Mouse (Mus musculus): Measurements from ENCODE around the gene Tspan2. TPM values are rescaled to one million over a fixed set of nuclear protein-coding genes. Genes with fewer than 3 reads are reported as not detected.

Tspan2 gene
- polyA plus RNA-seq (2015; fragmentation: Nextera tagmentation; extraction: Ambion mirVana): 1.9 and 2.1 TPM in 2 replicates

DNA sequence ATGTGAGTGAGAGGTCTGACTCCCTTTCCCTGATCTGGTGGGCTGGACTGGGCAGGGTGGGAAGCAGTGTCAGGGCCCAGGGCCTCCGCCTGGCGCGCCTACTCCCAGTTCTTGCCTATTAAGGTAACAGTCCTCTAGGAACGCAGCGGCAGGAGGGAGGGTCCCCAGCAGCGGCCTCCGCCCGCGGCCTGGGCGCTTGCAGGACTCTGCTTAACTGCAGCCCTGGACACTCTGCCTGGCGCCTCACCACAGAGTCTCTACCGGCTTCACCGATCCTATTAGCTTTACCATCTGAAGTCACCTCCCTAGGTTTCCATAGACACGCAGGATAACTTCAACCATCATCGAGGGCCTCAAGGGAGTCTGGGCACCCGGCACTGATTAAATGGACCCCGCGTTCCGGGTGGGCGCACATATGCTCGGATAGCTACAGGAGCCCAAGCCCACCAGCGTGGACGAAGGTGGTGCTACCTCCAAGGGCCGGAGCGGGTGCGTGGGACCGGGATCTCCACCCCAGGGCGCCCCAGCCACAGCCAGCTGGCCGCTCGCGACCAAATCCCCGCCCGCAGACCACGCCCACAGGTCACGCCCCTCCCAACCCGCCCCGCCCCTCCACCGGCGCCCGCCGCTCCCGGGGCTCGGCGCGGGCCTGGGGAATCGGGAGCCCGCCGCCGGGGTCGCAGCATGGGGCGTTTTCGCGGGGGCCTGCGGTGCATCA is at the start of gene Tspan2:
TSS of gene Tspan2 (plus strand) at position 217 of the 718 bp plus-strand sequence.
- DNase-seq: peak; percentile 82
- H3K36me3 ChIP-seq (replicated peaks; ENCODE audit: insufficient read depth, low read length): no peaks in the 10 kb centered on the region
- H3K4me2 ChIP-seq (ENCODE audit: low read depth, low read length): peak within 1 kb of the TSS; percentile 93
- TF ChIP-seq EP300 (IDR thresholded peaks at IDR 0.05; ENCODE audit: low read depth): no peak
- no peak for TF ChIP-seq CTCF (IDR thresholded peaks at IDR 0.05; ENCODE audit: low read depth)
- peak within 1 kb of the TSS; percentile 55 for H3K27ac ChIP-seq (ENCODE audit: low read depth)
- H3K4me1 ChIP-seq (ENCODE audit: insufficient read depth): peaks cover 14% of the 10 kb centered on the region
- WGBS (ENCODE audit: insufficient replicate concordance): 3% methylated on average over 51 of the region's 54 CpGs
- H3K9me3 ChIP-seq (ENCODE audit: low read length): no peaks in the 10 kb centered on the region
- H3K4me3 ChIP-seq (ENCODE audit: low read depth, low read length): peak within 1 kb of the TSS; percentile 71
- peaks cover 22% of the 10 kb centered on the region for H3K27me3 ChIP-seq (ENCODE audit: insufficient read depth, low read length)
- ATAC-seq: peak; percentile 74
- H3K9ac ChIP-seq (replicated peaks): peak within 1 kb of the TSS; percentile 63

DNA sequence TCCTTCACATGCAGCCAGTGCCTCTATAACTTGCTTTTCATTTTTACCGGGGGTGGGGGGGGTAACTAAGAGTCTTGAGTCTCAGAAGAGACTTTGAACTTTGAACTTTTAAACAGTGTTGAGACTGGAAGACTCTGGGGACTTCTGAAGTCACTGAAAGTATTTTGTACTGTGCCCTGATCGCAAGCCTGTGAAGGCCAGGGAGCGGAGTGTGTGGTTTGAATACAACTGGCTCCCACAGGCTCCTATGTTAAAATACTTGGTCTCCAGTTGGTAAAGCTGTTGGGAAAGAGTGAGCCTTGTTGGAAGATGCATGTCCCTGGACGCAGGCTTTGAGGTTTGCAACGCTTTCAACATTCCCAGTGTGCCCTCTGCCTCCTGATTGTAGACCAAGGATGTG is 47.5 kb upstream of the Tspan2 start:
- WGBS (ENCODE audit: insufficient replicate concordance): 78% methylated on average over 5 of the region's 5 CpGs

DNA sequence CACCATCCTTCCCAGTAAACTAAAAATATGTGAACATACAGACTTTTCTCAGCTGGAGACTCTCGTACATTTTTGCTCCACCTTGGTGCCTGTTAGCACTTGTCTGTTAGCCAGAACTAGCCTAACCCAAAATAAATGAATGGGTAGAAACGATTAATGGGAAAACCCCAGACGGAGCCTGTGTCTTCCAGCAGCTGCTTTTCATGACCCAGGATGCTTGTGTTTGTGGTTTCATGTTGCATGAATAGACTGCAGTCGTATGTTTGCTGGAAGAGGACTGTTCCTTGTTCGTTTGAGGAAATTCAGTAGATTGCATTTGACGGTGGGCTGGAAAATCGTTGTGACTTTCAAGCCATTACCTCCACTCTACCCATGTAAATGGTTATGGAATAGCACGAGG is 46.5 kb upstream of the Tspan2 start:
- Histone ChIP-seq H3K9ac (replicated peaks) (no peak overlapping the region), H3K4me1 (ENCODE audit: insufficient read depth) (no peaks in the 10 kb centered on the region), H3K4me2 (ENCODE audit: low read depth, low read length) (no peak overlapping the region), H3K27ac (ENCODE audit: low read depth) (no peak overlapping the region), H3K36me3 (replicated peaks; ENCODE audit: insufficient read depth, low read length) (no peaks in the 10 kb centered on the region), H3K9me3 (ENCODE audit: low read length) (no peaks in the 10 kb centered on the region), H3K27me3 (ENCODE audit: insufficient read depth, low read length) (no peaks in the 10 kb centered on the region), H3K4me3 (ENCODE audit: low read depth, low read length) (no peak overlapping the region)
- DNase-seq (no peak), ATAC-seq (no peak)
- no peak for TF ChIP-seq EP300 (IDR thresholded peaks at IDR 0.05; ENCODE audit: low read depth)
- no peak for TF ChIP-seq CTCF (IDR thresholded peaks at IDR 0.05; ENCODE audit: low read depth)
- 64% methylated on average over 8 of the region's 8 CpGs for WGBS (ENCODE audit: insufficient replicate concordance)

More for the DNA sequence above, 47.5 kb upstream of the Tspan2 start:
- Histone ChIP-seq H3K4me2 (ENCODE audit: low read depth, low read length) (no peak overlapping the region), H3K27ac (ENCODE audit: low read depth) (no peak overlapping the region), H3K9me3 (ENCODE audit: low read length) (no peaks in the 10 kb centered on the region), H3K4me1 (ENCODE audit: insufficient read depth) (no peaks in the 10 kb centered on the region), H3K4me3 (ENCODE audit: low read depth, low read length) (no peak overlapping the region), H3K9ac (replicated peaks) (no peak overlapping the region), H3K27me3 (ENCODE audit: insufficient read depth, low read length) (no peaks in the 10 kb centered on the region), H3K36me3 (replicated peaks; ENCODE audit: insufficient read depth, low read length) (no peaks in the 10 kb centered on the region)
- DNase-seq: no peak
- TF ChIP-seq CTCF (IDR thresholded peaks at IDR 0.05; ENCODE audit: low read depth) (no peak), EP300 (IDR thresholded peaks at IDR 0.05; ENCODE audit: low read depth) (no peak)
- ATAC-seq: no peak

DNA sequence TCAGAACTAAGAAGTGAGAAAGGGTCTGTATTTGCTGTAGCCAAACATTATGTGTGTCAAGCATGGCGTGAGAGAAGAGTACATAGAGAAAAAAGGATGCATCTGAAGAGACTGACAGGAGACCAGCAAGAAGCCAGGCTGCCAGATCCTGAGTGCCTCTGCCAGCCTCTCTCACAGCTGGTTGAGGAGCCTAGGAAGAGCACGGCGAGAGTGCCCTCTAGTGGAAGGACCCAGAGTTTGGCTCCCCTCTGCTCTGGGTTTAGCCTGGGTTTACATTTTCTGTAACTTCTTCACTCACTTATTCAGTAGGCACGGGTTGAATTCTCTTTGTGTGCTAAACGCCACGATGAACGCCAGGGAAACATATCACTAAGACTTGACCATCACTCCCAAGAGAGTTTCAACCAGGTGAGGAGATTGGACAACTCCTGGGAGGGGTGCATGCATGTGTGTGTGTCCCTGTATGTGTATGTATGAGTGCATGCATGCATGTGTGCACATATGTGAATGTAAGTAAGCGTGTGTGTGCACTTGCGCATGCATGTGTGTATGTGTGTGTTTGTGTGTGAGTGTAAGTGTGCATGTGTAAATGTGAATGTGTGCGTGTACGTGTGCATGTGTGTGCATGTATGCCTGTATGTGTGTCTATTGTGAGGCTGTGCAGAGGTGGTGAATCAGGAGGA is 42.4 kb upstream of the Tspan2 start:
- H3K9ac ChIP-seq (replicated peaks): no peak overlapping the region
- H3K4me2 ChIP-seq (ENCODE audit: low read depth, low read length): no peak overlapping the region
- H3K4me3 ChIP-seq (ENCODE audit: low read depth, low read length): no peak overlapping the region
- H3K9me3 ChIP-seq (ENCODE audit: low read length): no peaks in the 10 kb centered on the region
- no peak for ATAC-seq
- TF ChIP-seq EP300 (IDR thresholded peaks at IDR 0.05; ENCODE audit: low read depth) (no peak), CTCF (IDR thresholded peaks at IDR 0.05; ENCODE audit: low read depth) (peak; percentile 83)
- H3K27ac ChIP-seq (ENCODE audit: low read depth): no peak overlapping the region
- no peaks in the 10 kb centered on the region for H3K27me3 ChIP-seq (ENCODE audit: insufficient read depth, low read length)
- H3K36me3 ChIP-seq (replicated peaks; ENCODE audit: insufficient read depth, low read length): no peaks in the 10 kb centered on the region
- WGBS (ENCODE audit: insufficient replicate concordance): 40% methylated on average over 11 of the region's 11 CpGs
- peak; percentile 63 for DNase-seq
- no peaks in the 10 kb centered on the region for H3K4me1 ChIP-seq (ENCODE audit: insufficient read depth)

DNA sequence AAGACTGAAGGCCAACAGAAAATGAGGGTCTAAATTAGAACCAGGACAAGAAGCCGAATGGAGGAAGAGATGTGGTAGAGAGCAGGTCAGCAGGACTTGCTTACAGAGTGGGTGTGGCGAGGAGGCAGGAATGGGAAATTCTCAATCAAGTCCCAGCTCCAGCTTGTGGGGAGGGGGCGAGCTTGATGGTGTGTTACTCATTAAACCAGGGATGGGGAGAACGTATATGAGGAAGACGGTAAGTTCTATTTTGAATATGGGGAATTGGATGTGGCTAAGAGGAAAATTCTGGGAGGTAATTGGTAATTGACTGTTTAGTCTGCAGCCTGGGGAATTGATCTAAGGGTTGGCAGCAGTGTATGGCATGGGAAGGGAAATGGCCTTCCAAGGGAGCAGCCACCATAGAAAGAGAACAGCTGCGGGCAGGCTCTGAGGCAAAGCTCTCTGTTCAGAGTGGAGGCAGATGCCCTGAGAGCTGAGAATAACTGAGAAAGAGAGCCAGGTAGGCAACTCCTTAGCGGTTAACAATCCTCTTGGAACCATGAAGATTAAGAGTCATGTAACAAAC is 41.5 kb upstream of the Tspan2 start:
- TF ChIP-seq CTCF (IDR thresholded peaks at IDR 0.05; ENCODE audit: low read depth): no peak
- TF ChIP-seq EP300 (IDR thresholded peaks at IDR 0.05; ENCODE audit: low read depth): no peak
- no peak overlapping the region for H3K27ac ChIP-seq (ENCODE audit: low read depth)
- H3K9ac ChIP-seq (replicated peaks): no peak overlapping the region
- no peak for DNase-seq
- no peaks in the 10 kb centered on the region for H3K27me3 ChIP-seq (ENCODE audit: insufficient read depth, low read length)
- H3K4me2 ChIP-seq (ENCODE audit: low read depth, low read length): no peak overlapping the region
- no peaks in the 10 kb centered on the region for H3K9me3 ChIP-seq (ENCODE audit: low read length)
- no peaks in the 10 kb centered on the region for H3K36me3 ChIP-seq (replicated peaks; ENCODE audit: insufficient read depth, low read length)
- ATAC-seq: no peak
- H3K4me3 ChIP-seq (ENCODE audit: low read depth, low read length): no peak overlapping the region
- 73% methylated on average over 7 of the region's 7 CpGs for WGBS (ENCODE audit: insufficient replicate concordance)
- no peaks in the 10 kb centered on the region for H3K4me1 ChIP-seq (ENCODE audit: insufficient read depth)

DNA sequence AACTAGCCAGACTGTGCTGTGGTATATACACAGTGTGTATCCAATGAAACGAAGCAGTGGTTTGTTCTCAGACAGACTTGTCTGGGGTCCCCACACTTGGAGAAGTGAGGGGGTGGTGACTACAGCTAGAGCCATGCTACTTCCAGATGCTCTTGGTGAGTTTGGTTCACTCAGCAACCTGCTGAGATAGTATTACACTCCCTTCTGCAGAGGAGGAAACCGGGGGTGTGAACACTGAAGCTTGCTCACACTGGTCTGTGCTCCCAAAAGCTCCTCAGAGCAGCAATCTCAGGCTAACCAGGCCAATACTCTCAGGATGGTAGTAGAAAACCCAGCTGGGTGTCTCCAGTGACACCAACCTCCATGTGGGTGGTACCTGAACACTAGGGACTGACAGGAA is 36.2 kb upstream of the Tspan2 start:
- Histone ChIP-seq H3K4me3 (ENCODE audit: low read depth, low read length) (no peak overlapping the region), H3K27ac (ENCODE audit: low read depth) (no peak overlapping the region), H3K27me3 (ENCODE audit: insufficient read depth, low read length) (no peaks in the 10 kb centered on the region), H3K9ac (replicated peaks) (no peak overlapping the region), H3K4me1 (ENCODE audit: insufficient read depth) (no peaks in the 10 kb centered on the region), H3K36me3 (replicated peaks; ENCODE audit: insufficient read depth, low read length) (no peaks in the 10 kb centered on the region), H3K4me2 (ENCODE audit: low read depth, low read length) (no peak overlapping the region), H3K9me3 (ENCODE audit: low read length) (no peaks in the 10 kb centered on the region)
- no peak for TF ChIP-seq CTCF (IDR thresholded peaks at IDR 0.05; ENCODE audit: low read depth)
- no peak for TF ChIP-seq EP300 (IDR thresholded peaks at IDR 0.05; ENCODE audit: low read depth)
- 63% methylated on average over 2 of the region's 2 CpGs for WGBS (ENCODE audit: insufficient replicate concordance)
- no peak for ATAC-seq
- no peak for DNase-seq
